Mouse (Mus musculus) CH12.LX (cell line): ENCODE measurements around the gene Adgrf2. TPM values are rescaled to one million over a fixed set of nuclear protein-coding genes. Genes with fewer than 3 reads are reported as not detected.

ENCODE experiments used
- DNase-seq: peaks from one replicate; pipeline ENCODE4 v3.0.0-alpha.2; 2013; ENCODE audit errors: extremely low read depth
- H3K27ac ChIP-seq: 2 replicates; pipeline ENCODE4 v1.5.1; 2012; ENCODE audit warnings: low read depth, mild to moderate bottlenecking, control low read depth, moderate library complexity; ENCODE audit not compliant: insufficient read depth
- H3K27me3 ChIP-seq: replicated peaks from 2 replicates; pipeline ENCODE3; 2012; ENCODE audit warnings: inconsistent platforms
- H3K36me3 ChIP-seq, 2 experiments: replicated peaks in 1 of 2; 2 replicates each; pipeline versions ENCODE3 to v1.6.1; 2012; ENCODE audit warnings: inconsistent platforms in 1 of 2, low read length in 1 of 2, mild to moderate bottlenecking in 1 of 2, mixed read lengths in 1 of 2, moderate library complexity in 1 of 2; ENCODE audit not compliant: control insufficient read depth in 1 of 2, insufficient read depth in 1 of 2
- H3K4me1 ChIP-seq, 2 experiments: 2 replicates each; pipeline ENCODE4 v1.6.1; 2012; ENCODE audit warnings: inconsistent platforms in 1 of 2, moderate library complexity in 1 of 2; ENCODE audit not compliant: insufficient read depth in 2 of 2, control insufficient read depth in 1 of 2
- H3K4me2 ChIP-seq: 2 replicates; pipeline ENCODE4 v1.6.1; 2012; ENCODE audit warnings: low read depth, mild to moderate bottlenecking, control low read depth; ENCODE audit not compliant: poor library complexity, insufficient read depth, severe bottlenecking
- H3K4me3 ChIP-seq, 3 experiments: fragments of 150-350 bp in 1 of 3; sonication (generic) in 1 of 3; replicated peaks in 1 of 3; 2 replicates each; pipeline versions ENCODE3 to v1.5.1; 2011 to 2012; ENCODE audit warnings: low read depth in 2 of 3, low read length in 2 of 3, mild to moderate bottlenecking in 2 of 3, moderate library complexity in 2 of 3, control low read depth in 1 of 3, improper control_type of control experiment in 1 of 3, inconsistent platforms in 1 of 3, mixed read lengths in 1 of 3; ENCODE audit not compliant: poor library complexity in 1 of 3
- H3K79me2 ChIP-seq: replicated peaks from 2 replicates; pipeline ENCODE4 v1.6.1; 2012; ENCODE audit warnings: mild to moderate bottlenecking, moderate library complexity; ENCODE audit not compliant: control insufficient read depth, poor library complexity, insufficient read depth, severe bottlenecking; ENCODE audit errors: extremely low read depth
- H3K9ac ChIP-seq: 2 replicates; pipeline ENCODE4 v1.6.1; 2012; ENCODE audit warnings: low read depth, mild to moderate bottlenecking, control low read depth, moderate library complexity; ENCODE audit not compliant: insufficient read depth
- H3K9me3 ChIP-seq: replicated peaks from 2 replicates; pipeline ENCODE3; 2012; ENCODE audit warnings: low read length, inconsistent platforms, mixed read lengths
- BHLHE40 ChIP-seq: IDR thresholded peaks from 2 replicates; pipeline ENCODE4 v1.6.1; 2011; ENCODE audit warnings: mild to moderate bottlenecking, low read depth, low read length, improper control_type of control experiment
- CHD2 ChIP-seq: IDR thresholded peaks from 2 replicates; pipeline ENCODE4 v1.6.1; 2011; ENCODE audit warnings: low read length, improper control_type of control experiment
- E2F4 ChIP-seq: IDR thresholded peaks from 2 replicates; pipeline ENCODE4 v1.6.1; 2011; ENCODE audit warnings: low read depth, low read length, improper control_type of control experiment; ENCODE audit not compliant: insufficient replicate concordance
- ELF1 ChIP-seq: IDR thresholded peaks from 2 replicates; pipeline ENCODE4 v1.6.1; 2014; ENCODE audit warnings: low read depth, mild to moderate bottlenecking, inconsistent platforms, low read length, improper control_type of control experiment
- GABPA ChIP-seq: IDR thresholded peaks from 2 replicates; pipeline ENCODE4 v1.6.1; 2012; ENCODE audit warnings: low read depth, low read length, improper control_type of control experiment, inconsistent platforms; ENCODE audit not compliant: insufficient replicate concordance
- IRF4 ChIP-seq: IDR thresholded peaks from 2 replicates; pipeline ENCODE4 v1.6.1; 2014; ENCODE audit warnings: low read depth, mild to moderate bottlenecking, inconsistent platforms, low read length, improper control_type of control experiment
- JUN ChIP-seq: IDR thresholded peaks from 2 replicates; pipeline ENCODE4 v1.6.1; 2011; ENCODE audit warnings: low read depth, mild to moderate bottlenecking, low read length, improper control_type of control experiment, moderate library complexity; ENCODE audit not compliant: insufficient read depth
- JUND ChIP-seq: conservative IDR thresholded peaks from 2 replicates; pipeline ENCODE4 v1.6.1; 2011; ENCODE audit warnings: low read depth, low read length, improper control_type of control experiment
- KAT2A ChIP-seq: IDR thresholded peaks from 2 replicates; pipeline ENCODE4 v1.6.1; 2012; ENCODE audit warnings: low read length, improper control_type of control experiment, inconsistent platforms; ENCODE audit not compliant: insufficient replicate concordance
- MAFK ChIP-seq: IDR thresholded peaks from 2 replicates; pipeline ENCODE4 v1.6.1; 2011; ENCODE audit warnings: low read length, improper control_type of control experiment; ENCODE audit not compliant: insufficient replicate concordance
- MAX ChIP-seq: IDR thresholded peaks from 2 replicates; pipeline ENCODE4 v1.6.1; 2011; ENCODE audit warnings: low read length, improper control_type of control experiment
- MAZ ChIP-seq: IDR thresholded peaks from 2 replicates; pipeline ENCODE4 v1.6.1; 2012; ENCODE audit warnings: low read depth, mild to moderate bottlenecking, inconsistent platforms, low read length, improper control_type of control experiment, moderate library complexity
- MXI1 ChIP-seq: IDR thresholded peaks from 2 replicates; pipeline ENCODE4 v1.6.1; 2011; ENCODE audit warnings: mild to moderate bottlenecking, low read depth, low read length, improper control_type of control experiment
- PAX5 ChIP-seq: IDR thresholded peaks from 2 replicates; pipeline ENCODE4 v1.6.1; 2012; ENCODE audit warnings: low read length, inconsistent platforms, mixed read lengths
- POLR2AphosphoS2 ChIP-seq: IDR thresholded peaks from 2 replicates; pipeline ENCODE4 v1.6.1; 2011; ENCODE audit warnings: low read depth, low read length, improper control_type of control experiment
- RAD21 ChIP-seq: IDR thresholded peaks from 2 replicates; pipeline ENCODE4 v1.6.1; 2011; ENCODE audit warnings: low read depth, mild to moderate bottlenecking, low read length, improper control_type of control experiment, moderate library complexity
- RCOR1 ChIP-seq: conservative IDR thresholded peaks from 2 replicates; pipeline ENCODE4 v1.6.1; 2012; ENCODE audit warnings: low read depth, mild to moderate bottlenecking, inconsistent platforms, low read length, improper control_type of control experiment
- SMC3 ChIP-seq: IDR thresholded peaks from 2 replicates; pipeline ENCODE4 v1.6.1; 2011; ENCODE audit warnings: low read depth, low read length, improper control_type of control experiment
- TBP ChIP-seq: conservative IDR thresholded peaks from 2 replicates; pipeline ENCODE4 v1.6.1; 2011; ENCODE audit warnings: low read depth, low read length, improper control_type of control experiment
- TCF12 ChIP-seq: IDR thresholded peaks from 2 replicates; pipeline ENCODE4 v1.6.1; 2014; ENCODE audit warnings: low read depth, mild to moderate bottlenecking, inconsistent platforms, low read length, improper control_type of control experiment
- UBTF ChIP-seq: IDR thresholded peaks from 2 replicates; pipeline ENCODE4 v1.6.1; 2012; ENCODE audit warnings: low read depth, mild to moderate bottlenecking, inconsistent platforms, low read length, improper control_type of control experiment, moderate library complexity
- USF2 ChIP-seq: conservative IDR thresholded peaks from 2 replicates; pipeline ENCODE4 v1.6.1; 2011; ENCODE audit warnings: low read depth, low read length, improper control_type of control experiment
- ZC3H11A ChIP-seq: IDR thresholded peaks from 2 replicates; pipeline ENCODE4 v1.6.1; 2012; ENCODE audit warnings: low read depth, mild to moderate bottlenecking, inconsistent platforms, low read length, improper control_type of control experiment
- ZKSCAN1 ChIP-seq: IDR thresholded peaks from 2 replicates; pipeline ENCODE4 v1.6.1; 2012; ENCODE audit warnings: low read depth, inconsistent platforms, low read length, improper control_type of control experiment, borderline replicate concordance
- ZNF384 ChIP-seq: IDR thresholded peaks from 2 replicates; pipeline ENCODE4 v1.6.1; 2012; ENCODE audit warnings: low read depth, low read length, improper control_type of control experiment, inconsistent platforms
- dilution Hi-C: fragments of 300-500 bp; cut with MboI; formaldehyde crosslinking; loops from 2 replicates; pipeline ENCODE4 v1.14.3; 2020; ENCODE audit warnings: low sequenced_read_pairs; ENCODE audit not compliant: extremely low pct_unique_long_range_greater_than_20kb, extremely low pct_ligation_motif_present
- in situ Hi-C: fragments of 300-500 bp; cut with MboI; formaldehyde crosslinking; loops from 3 replicates; pipeline ENCODE4 v1.14.3; 2019; ENCODE audit warnings: low sequenced_read_pairs, low pct_ligation_motif_present, low pct_unique_long_range_greater_than_20kb, mixed read lengths
- polyA plus RNA-seq: library from polyadenylated mRNA; unstranded; fragments of >175 nt; gene quantifications from 2 replicates; pipeline ENCODE4 v1.2.1, GENCODE M21; 2012; ENCODE audit warnings: low read depth; ENCODE audit not compliant: insufficient read length
- total RNA-seq, 2 experiments: library from RNA; depleted of rRNA; stranded (reverse); fragments of 300-350 nt in 1 of 2; fragments of >200 nt in 1 of 2; gene quantifications; 2 replicates each; pipeline ENCODE4 v1.2.3; 2012 to 2014

The Adgrf2 gene
- total and polyA plus RNA-seq, 3 experiments: not detected

DNA sequence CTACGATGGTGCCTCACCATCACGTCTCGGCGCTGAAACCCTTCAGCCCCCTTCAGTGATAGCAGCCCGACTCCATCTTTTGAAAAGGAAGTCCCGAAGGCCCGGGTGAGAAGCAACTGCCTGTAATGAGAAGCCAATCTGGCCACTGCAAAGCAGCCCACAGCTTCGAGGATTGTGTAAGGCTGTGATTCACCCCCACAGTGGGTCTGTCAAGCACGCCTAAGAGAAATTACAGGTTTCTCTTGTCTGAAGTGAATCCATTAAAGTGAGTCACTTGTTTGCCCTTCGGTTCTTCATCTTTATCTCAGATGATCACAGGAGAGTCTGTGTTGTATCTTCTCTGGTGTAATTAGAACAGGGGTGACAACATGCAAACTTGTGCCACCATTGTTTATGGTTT, 49.8 kb downstream of the Adgrf2 start, which contains the start of gene Adgrf4:
Gene Adgrf4, minus strand, starts transcription at position 149 of the 400 bp plus-strand sequence.
- no peak for TF ChIP-seq MAFK
- no peak for TF ChIP-seq TCF12
- no peak for TF ChIP-seq MAZ
- TF ChIP-seq SMC3: no peak
- TF ChIP-seq ZNF384: no peak
- no peak for TF ChIP-seq GABPA
- no peak for TF ChIP-seq IRF4
- no peak for TF ChIP-seq MXI1
- TF ChIP-seq ZKSCAN1: no peak
- no peak for TF ChIP-seq USF2
- TF ChIP-seq KAT2A: no peak
- no peak for TF ChIP-seq MAX
- TF ChIP-seq UBTF: no peak
- no peak for TF ChIP-seq TBP
- TF ChIP-seq, all 38 proteins: peak for 0
- Histone ChIP-seq H3K9me3 (no peaks in the 10 kb centered on the region), H3K4me2 (no peak within 1 kb of the TSS), H3K4me1 (no peaks in the 10 kb centered on the region), H3K27ac (no peak within 1 kb of the TSS), H3K27me3 (peaks cover 18% of the 10 kb centered on the region), H3K36me3 (no peaks in the 10 kb centered on the region), H3K79me2 (no peaks in the 10 kb centered on the region), H3K9ac (no peak within 1 kb of the TSS), H3K4me3 (no peak within 1 kb of the TSS)
- in situ Hi-C loops: no loop called here
- dilution Hi-C loops: no loop called here
- DNase-seq: no peak

DNA sequence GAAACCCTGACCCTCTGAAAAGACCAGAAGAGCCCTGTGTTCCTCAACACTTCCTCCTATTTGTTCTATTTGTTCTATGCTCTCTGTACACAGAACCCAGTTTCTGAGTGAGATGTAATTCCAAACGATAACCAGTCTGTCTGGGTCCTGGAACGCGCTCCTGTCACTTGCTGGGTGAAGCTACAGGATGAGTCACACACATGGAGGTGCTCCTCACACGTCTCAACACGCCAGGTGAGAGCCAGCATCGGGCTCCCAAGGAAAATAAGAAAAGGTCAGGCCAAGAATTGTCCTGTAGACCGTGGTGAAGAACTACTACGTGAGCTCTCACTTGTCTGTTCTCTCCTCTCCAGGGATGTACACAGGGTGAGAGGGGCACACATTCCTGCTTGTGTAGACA, 51.4 kb downstream of the Adgrf2 start:
- peaks cover 6% of the 10 kb centered on the region for H3K27me3 ChIP-seq
- H3K4me3 ChIP-seq: no peak overlapping the region
- H3K4me1 ChIP-seq: no peaks in the 10 kb centered on the region
- no peaks in the 10 kb centered on the region for H3K79me2 ChIP-seq
- H3K27ac ChIP-seq: no peak overlapping the region
- dilution Hi-C loops: no loop called here
- TF ChIP-seq POLR2AphosphoS2: no peak
- no peak for TF ChIP-seq RAD21
- no peak for TF ChIP-seq ELF1
- TF ChIP-seq JUND: no peak
- TF ChIP-seq JUN: no peak
- TF ChIP-seq IRF4: no peak
- no peak for TF ChIP-seq TBP
- no peak for TF ChIP-seq E2F4
- no peak for TF ChIP-seq MXI1
- no peak for TF ChIP-seq BHLHE40
- no peak for TF ChIP-seq RCOR1
- TF ChIP-seq CHD2: no peak
- no peak for TF ChIP-seq ZC3H11A
- no peak for TF ChIP-seq PAX5
- H3K4me2 ChIP-seq: no peak overlapping the region
- no peak for DNase-seq
- no peak overlapping the region for H3K9ac ChIP-seq
- in situ Hi-C loops: no loop called here
- no peaks in the 10 kb centered on the region for H3K9me3 ChIP-seq
- no peaks in the 10 kb centered on the region for H3K36me3 ChIP-seq
